Mouse (Mus musculus): ENCODE measurements around the gene Clcn5.

Clcn5 gene

GRCm38 (mm10) chrX:7319089-7319721 lies at the start of gene Clcn5:
Gene Clcn5 (minus strand): TSS chrX:7319358.
- DNase-seq (ENCODE audit: low spot score): peak; percentile 82

GRCm38 (mm10) chrX:7325455-7325854 lies 6.3 kb upstream of the Clcn5 start:
- DNase-seq (ENCODE audit: low spot score): peak; percentile 17

GRCm38 (mm10) chrX:7322288-7322687 lies 3.1 kb upstream of the Clcn5 start:
- DNase-seq (ENCODE audit: low spot score): peak; percentile 33

GRCm38 (mm10) chrX:7320571-7320970 lies 1.4 kb upstream of the Clcn5 start:
- no peak for DNase-seq (ENCODE audit: low spot score)

- peak; percentile 13 for DNase-seq (ENCODE audit: low spot score)
Observed at GRCm38 (mm10) chrX:7318551-7319025, 570 bp downstream of the Clcn5 start.

- no peak for DNase-seq (ENCODE audit: low spot score)
Observed at GRCm38 (mm10) chrX:7315115-7315514, 4.0 kb downstream of the Clcn5 start.

- DNase-seq (ENCODE audit: low spot score): no peak
Observed at GRCm38 (mm10) chrX:7314645-7315044, 4.5 kb downstream of the Clcn5 start.

GRCm38 (mm10) chrX:7308242-7308641 lies 10.9 kb downstream of the Clcn5 start:
- peak; percentile 15 for DNase-seq (ENCODE audit: low spot score)

GRCm38 (mm10) chrX:7306861-7307260 lies 12.3 kb downstream of the Clcn5 start:
- DNase-seq (ENCODE audit: low spot score): no peak

GRCm38 (mm10) chrX:7292981-7293380 lies 26.2 kb downstream of the Clcn5 start:
- DNase-seq (ENCODE audit: low spot score): no peak

- no peak for DNase-seq (ENCODE audit: low spot score)
Observed at GRCm38 (mm10) chrX:7292151-7292768, 26.9 kb downstream of the Clcn5 start.

GRCm38 (mm10) chrX:7288976-7289375 lies 30.2 kb downstream of the Clcn5 start:
- no peak for DNase-seq (ENCODE audit: low spot score)

GRCm38 (mm10) chrX:7287051-7287734 lies 32.0 kb downstream of the Clcn5 start:
- DNase-seq (ENCODE audit: low spot score): no peak

GRCm38 (mm10) chrX:7282636-7283035 lies 36.5 kb downstream of the Clcn5 start:
- DNase-seq (ENCODE audit: low spot score): no peak

- no peak for DNase-seq (ENCODE audit: low spot score)
Observed at GRCm38 (mm10) chrX:7279722-7280121, 39.4 kb downstream of the Clcn5 start.

- DNase-seq (ENCODE audit: low spot score): no peak
Observed at GRCm38 (mm10) chrX:7276564-7276963, 42.6 kb downstream of the Clcn5 start.

- DNase-seq (ENCODE audit: low spot score): no peak
Observed at GRCm38 (mm10) chrX:7261149-7261548, 58.0 kb downstream of the Clcn5 start.

GRCm38 (mm10) chrX:7260400-7261113 lies 58.6 kb downstream of the Clcn5 start:
- no peak for DNase-seq (ENCODE audit: low spot score)

- DNase-seq (ENCODE audit: low spot score): no peak
Observed at GRCm38 (mm10) chrX:7259718-7260117, 59.4 kb downstream of the Clcn5 start.

- no peak for DNase-seq (ENCODE audit: low spot score)
Observed at GRCm38 (mm10) chrX:7256022-7256421, 63.1 kb downstream of the Clcn5 start.

GRCm38 (mm10) chrX:7204099-7204498 lies 115.1 kb downstream of the Clcn5 start:
- no peak for DNase-seq (ENCODE audit: low spot score)

GRCm38 (mm10) chrX:7203535-7203934 lies 115.6 kb downstream of the Clcn5 start:
- DNase-seq (ENCODE audit: low spot score): no peak

- no peak for DNase-seq (ENCODE audit: low spot score)
Observed at GRCm38 (mm10) chrX:7197833-7198232, 121.3 kb downstream of the Clcn5 start.

All from c-Kit-positive CD71-positive TER-119-positive erythroid progenitor cells, embryonic 14.5 days (primary cell).